Mouse (Mus musculus): ENCODE measurements around the gene Txndc16.

GRCm38 (mm10) chr14:45220957-45221630 lies 966 bp upstream of the Txndc16 start:
- no peak for TF ChIP-seq TAL1 (IDR thresholded peaks at IDR 0.05; ENCODE audit: low read length)
- TF ChIP-seq GATA1 (IDR thresholded peaks at IDR 0.05; ENCODE audit: low read length) = no peak

Data from erythroblast, embryonic 14.5 days (primary cell).